Mouse (Mus musculus): Measurements from ENCODE around the gene 2310007B03Rik.
"Not testable (repeated sequence)": the region's sequence is repeated elsewhere in the genome, so short reads cannot be mapped to it uniquely, and the experiment has no call there.

2310007B03Rik gene

DNA sequence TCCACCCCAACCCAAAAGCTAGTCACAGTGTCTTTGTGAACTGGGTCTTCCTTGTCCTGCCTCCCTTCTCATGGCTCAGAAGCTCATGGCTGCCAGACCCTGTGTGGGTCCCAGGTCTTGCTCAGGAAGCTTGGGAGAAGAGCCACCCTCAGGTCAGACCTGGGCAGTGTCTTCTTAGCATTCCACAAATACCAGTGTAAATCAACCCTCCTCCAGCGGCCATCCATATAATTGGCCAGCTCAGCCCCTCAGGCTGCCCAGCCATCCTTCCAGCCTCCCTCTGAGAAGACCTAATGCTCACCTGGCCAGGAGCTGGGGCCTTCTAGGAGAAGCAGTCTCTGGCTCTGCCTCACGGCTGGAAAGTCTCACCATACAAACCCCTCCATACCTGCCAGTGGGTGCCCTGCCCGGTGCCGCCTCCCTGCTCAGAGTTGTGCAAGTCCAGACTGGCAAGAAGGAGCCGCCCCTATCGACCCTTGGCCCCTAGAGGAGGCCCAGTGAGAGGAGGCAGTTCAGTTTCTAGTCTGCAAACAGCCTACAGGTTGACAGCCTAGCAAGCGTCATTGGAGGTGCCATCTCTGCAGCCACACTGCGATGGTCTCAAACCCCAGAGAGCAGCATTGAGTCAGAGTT is at the start of gene 2310007B03Rik:
Gene 2310007B03Rik, minus strand, starts transcription at position 448 of the 633 bp plus-strand sequence.
- no peak for DNase-seq (ENCODE audit: low read depth)

- peak; percentile 16 for DNase-seq (ENCODE audit: low read depth)
Observed at GRCm38 (mm10) chr1:93210213-93210641, 49.5 kb upstream of the 2310007B03Rik start.

GRCm38 (mm10) chr1:93207536-93208064 is 46.9 kb upstream of the 2310007B03Rik start:
- no peak for DNase-seq (ENCODE audit: low read depth)

- no peak for DNase-seq (ENCODE audit: low read depth)
Observed at GRCm38 (mm10) chr1:93206277-93206970, 45.7 kb upstream of the 2310007B03Rik start.

- no peak for DNase-seq (ENCODE audit: low read depth)
Observed at GRCm38 (mm10) chr1:93197916-93198315, 37.2 kb upstream of the 2310007B03Rik start.

- DNase-seq (ENCODE audit: low read depth): not testable (repeated sequence)
Observed at GRCm38 (mm10) chr1:93197454-93197853, 36.7 kb upstream of the 2310007B03Rik start.

- DNase-seq (ENCODE audit: low read depth): no peak
Observed at GRCm38 (mm10) chr1:93194961-93195360, 34.2 kb upstream of the 2310007B03Rik start.

DNA sequence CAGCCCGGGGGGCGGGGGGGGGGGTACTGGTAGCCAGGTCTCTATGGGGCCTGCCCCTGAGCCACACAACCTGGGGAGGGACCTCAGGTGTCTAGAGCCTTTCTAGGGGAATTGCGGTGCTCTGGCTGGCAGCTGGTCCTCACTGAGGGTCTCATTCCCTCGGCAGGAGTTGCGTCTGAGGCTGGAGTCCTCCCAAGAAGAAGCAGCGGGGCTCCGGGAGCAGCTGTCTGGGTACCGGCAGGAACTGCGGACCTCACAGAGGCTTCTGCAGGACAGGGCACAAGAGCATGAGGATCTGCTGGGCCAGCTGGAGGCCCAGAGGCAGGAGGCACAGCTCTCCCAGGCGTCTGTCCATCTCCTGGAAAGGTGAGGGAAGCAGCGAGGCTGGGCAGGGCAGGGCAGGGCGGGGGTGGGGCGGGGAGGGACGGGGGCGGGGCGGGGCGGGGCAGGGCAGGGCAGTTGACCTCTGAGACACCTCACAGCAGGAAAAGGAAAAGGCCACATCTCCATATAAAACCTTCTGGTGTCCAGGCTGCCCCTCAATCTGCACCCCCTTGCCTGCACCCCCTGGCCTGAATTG is 30.1 kb upstream of the 2310007B03Rik start:
- DNase-seq (ENCODE audit: low read depth): no peak

DNA sequence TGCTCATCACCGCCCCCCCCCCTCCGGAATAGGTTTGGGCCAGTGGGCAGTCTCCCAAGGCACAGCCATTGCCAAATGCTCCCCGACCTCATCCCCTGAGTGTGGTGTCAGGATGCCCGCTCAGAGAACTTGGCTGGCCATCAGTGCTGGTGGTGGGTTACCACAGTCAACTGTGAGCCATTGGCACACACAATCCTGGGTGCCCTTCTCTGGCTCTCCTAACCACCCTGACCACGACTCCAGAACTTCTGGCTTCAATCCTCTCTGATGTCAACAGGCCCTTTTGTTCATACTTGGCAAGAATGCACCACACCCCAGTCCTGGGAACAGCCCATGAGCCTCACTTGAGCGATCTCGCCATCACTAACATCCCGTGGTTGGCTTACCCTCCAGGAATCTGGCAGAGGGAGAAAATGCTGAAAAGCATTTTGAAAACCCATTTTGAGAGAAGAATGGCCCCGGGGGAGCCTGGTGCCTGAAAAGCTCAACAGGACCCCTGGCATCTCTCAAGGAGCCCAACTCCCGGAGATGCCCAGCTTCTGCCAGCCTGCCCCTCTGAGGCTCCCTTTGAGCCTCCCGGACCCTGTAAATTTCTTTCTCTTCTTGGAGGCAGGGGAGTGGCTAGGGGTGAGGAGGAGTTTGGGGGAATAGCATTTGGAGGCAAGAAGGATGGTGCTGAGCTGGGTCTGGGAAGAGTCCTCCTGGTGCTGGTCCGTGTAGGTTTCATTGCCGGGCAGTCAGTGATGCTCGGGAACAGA is 23.5 kb upstream of the 2310007B03Rik start:
- no peak for DNase-seq (ENCODE audit: low read depth)

GRCm38 (mm10) chr1:93182281-93182680 is 21.5 kb upstream of the 2310007B03Rik start:
- no peak for DNase-seq (ENCODE audit: low read depth)

GRCm38 (mm10) chr1:93176525-93177332 is 16.0 kb upstream of the 2310007B03Rik start:
- DNase-seq (ENCODE audit: low read depth): no peak

- DNase-seq (ENCODE audit: low read depth): no peak
Observed at GRCm38 (mm10) chr1:93175849-93176248, 15.1 kb upstream of the 2310007B03Rik start.

DNA sequence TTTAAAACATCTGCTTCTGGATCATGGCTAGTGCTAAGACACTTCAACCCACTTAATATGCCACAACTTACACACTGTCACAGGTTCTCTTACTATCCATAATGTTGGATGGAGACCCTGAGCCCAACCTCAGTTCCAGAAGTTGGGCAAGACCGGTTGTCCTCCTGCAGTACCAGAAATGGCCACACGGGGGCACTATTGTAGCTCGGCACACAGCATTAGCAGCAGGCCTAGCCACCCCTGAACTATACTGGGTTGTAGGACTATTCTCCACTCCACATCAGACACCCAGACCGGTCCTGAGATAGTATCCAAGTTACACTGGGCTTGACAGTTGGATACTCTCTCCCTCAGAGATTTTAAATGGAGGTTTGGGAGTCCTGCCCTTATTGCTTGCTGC is 13.7 kb upstream of the 2310007B03Rik start:
- peak; percentile 66 for DNase-seq (ENCODE audit: low read depth)

DNA sequence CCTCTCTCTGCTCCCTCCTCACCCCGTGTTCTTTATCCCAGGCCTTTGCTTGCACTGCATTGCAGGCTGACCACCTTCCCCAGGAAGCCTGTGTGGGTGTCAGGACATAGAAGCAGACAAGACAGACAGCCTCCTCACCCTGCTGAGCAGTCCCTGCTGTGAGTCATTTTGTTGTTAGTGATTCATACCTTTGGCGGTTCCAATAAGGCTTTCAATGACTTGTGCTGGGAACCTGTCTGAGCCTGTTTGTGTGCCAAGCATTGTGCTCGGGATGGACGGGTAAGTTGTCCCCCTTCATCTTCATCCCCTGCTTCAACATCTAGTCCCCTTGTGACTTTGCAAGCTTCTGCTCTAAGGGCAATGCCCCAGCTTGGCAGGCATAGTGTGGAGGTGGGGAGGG is 12.9 kb upstream of the 2310007B03Rik start:
- DNase-seq (ENCODE audit: low read depth): peak; percentile 53

DNA sequence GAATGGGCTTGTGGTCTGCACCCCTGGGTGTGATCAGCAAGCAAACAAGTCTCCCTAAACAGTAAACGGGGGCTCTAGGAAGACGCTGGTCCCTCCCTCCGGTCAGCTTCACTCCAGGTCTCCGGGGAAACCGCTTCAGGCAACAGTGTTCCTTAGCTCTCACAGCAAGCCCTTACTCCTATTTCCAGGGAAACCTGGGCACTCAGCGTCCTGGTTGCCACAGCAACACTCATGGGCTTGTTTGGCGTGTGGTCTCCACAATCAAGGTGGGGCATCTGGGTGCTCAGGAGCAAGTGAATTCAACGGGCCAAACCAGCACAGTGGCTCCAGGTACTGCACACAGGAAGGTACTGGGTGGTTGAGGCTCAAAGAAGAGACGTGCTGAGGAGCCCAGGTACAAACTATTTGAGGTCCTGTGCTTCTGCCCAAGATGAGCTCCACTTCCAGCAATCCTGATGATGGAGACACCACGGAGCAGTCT is 7.6 kb upstream of the 2310007B03Rik start, which contains the start of gene Crocc2:
Gene Crocc2, plus strand, starts transcription at position 431 of the 481 bp plus-strand sequence.
- DNase-seq (ENCODE audit: low read depth): no peak

- peak; percentile 35 for DNase-seq (ENCODE audit: low read depth)
Observed at GRCm38 (mm10) chr1:93166346-93167079, 5.8 kb upstream of the 2310007B03Rik start.

GRCm38 (mm10) chr1:93165447-93165846 is 4.7 kb upstream of the 2310007B03Rik start:
- DNase-seq (ENCODE audit: low read depth): peak; percentile 21

- no peak for DNase-seq (ENCODE audit: low read depth)
Observed at GRCm38 (mm10) chr1:93162588-93162987, 1.8 kb upstream of the 2310007B03Rik start.

GRCm38 (mm10) chr1:93161921-93162320 is 1.2 kb upstream of the 2310007B03Rik start:
- DNase-seq (ENCODE audit: low read depth): no peak

- no peak for DNase-seq (ENCODE audit: low read depth)
Observed at GRCm38 (mm10) chr1:93161350-93161749, 602 bp upstream of the 2310007B03Rik start.
